Mouse (Mus musculus): ENCODE data around the gene Cdkal1. TPM values are rescaled to one million over a fixed set of nuclear protein-coding genes. Genes with fewer than 3 reads are reported as not detected.

The Cdkal1 gene
- total and polyA plus RNA-seq, 2 experiments from 2014 or later, result 17.4 to 17.6 TPM

DNA sequence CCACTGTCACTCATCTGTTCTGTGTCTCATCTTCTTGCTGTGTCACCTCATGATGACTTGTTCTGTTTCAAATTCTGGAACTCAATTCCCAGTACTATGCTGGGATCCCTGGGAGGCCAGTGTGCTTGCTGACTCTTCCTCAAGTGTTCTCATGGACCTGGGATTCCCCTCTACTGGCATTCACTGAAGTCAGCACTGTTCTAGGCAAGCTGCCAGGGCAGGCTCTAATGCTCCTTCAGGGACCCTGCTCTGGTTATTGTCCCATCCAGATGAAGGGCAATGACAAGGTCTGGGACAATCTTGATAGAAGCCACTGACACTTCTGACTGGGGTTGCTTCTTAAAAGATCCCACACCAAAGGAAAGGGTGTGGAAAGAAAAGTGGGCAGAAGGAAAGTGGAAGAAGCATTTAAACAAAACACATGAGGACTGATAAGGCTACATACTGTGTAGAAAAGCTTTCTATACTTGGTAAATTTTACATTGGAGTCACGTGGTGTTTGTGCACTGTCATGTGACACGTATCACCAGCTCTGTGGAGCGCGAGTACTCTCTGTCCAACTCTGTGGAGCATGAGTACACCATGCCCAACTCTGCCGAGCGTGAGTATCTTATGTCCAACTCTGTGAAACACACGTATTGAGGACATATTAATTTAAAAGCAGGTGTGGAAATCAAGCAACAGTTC lies 227.9 kb downstream of the Cdkal1 start:
- Histone ChIP-seq H3K4me2 (ENCODE audit: low read depth, low read length, poor library complexity, severe bottlenecking) (no peak overlapping the region), H3K36me3 (ENCODE audit: insufficient read depth, low read length) (no peaks in the 10 kb centered on the region), H3K27me3 (ENCODE audit: insufficient read depth, low read length) (no peaks in the 10 kb centered on the region), H3K4me1 (ENCODE audit: insufficient read depth, low read length) (no peaks in the 10 kb centered on the region), H3K9me3 (ENCODE audit: low read length) (no peaks in the 10 kb centered on the region), H3K4me3 (ENCODE audit: low read depth, low read length) (no peak overlapping the region), H3K9ac (replicated peaks; ENCODE audit: low read length, poor library complexity, severe bottlenecking) (no peak overlapping the region), H3K27ac (ENCODE audit: low read depth, low read length) (no peak overlapping the region)
- ATAC-seq (ENCODE audit: low FRiP score) (no peak), DNase-seq (ENCODE audit: low spot score) (no peak)
- no peak for TF ChIP-seq CTCF (IDR thresholded peaks at IDR 0.05)
- 95% methylated on average over 7 of the region's 7 CpGs for WGBS

- H3K9me3 ChIP-seq (ENCODE audit: low read length), result no peaks in the 10 kb centered on the region
- H3K4me3 ChIP-seq (ENCODE audit: low read depth, low read length), result no peak overlapping the region
- no peak overlapping the region for H3K27ac ChIP-seq (ENCODE audit: low read depth, low read length)
- H3K9ac ChIP-seq (replicated peaks; ENCODE audit: low read length, poor library complexity, severe bottlenecking), result no peak overlapping the region
- no peak for TF ChIP-seq CTCF (IDR thresholded peaks at IDR 0.05)
- DNase-seq (ENCODE audit: low spot score) (no peak), ATAC-seq (ENCODE audit: low FRiP score) (no peak)
- H3K4me1 ChIP-seq (ENCODE audit: insufficient read depth, low read length), result no peaks in the 10 kb centered on the region
- no peaks in the 10 kb centered on the region for H3K27me3 ChIP-seq (ENCODE audit: insufficient read depth, low read length)
- 70% methylated on average over 1 of the region's 1 CpGs for WGBS
- H3K36me3 ChIP-seq (ENCODE audit: insufficient read depth, low read length), result no peaks in the 10 kb centered on the region
- no peak overlapping the region for H3K4me2 ChIP-seq (ENCODE audit: low read depth, low read length, poor library complexity, severe bottlenecking)
Observed at GRCm38 (mm10) chr13:29624929-29625328, 230.5 kb downstream of the Cdkal1 start.

DNA sequence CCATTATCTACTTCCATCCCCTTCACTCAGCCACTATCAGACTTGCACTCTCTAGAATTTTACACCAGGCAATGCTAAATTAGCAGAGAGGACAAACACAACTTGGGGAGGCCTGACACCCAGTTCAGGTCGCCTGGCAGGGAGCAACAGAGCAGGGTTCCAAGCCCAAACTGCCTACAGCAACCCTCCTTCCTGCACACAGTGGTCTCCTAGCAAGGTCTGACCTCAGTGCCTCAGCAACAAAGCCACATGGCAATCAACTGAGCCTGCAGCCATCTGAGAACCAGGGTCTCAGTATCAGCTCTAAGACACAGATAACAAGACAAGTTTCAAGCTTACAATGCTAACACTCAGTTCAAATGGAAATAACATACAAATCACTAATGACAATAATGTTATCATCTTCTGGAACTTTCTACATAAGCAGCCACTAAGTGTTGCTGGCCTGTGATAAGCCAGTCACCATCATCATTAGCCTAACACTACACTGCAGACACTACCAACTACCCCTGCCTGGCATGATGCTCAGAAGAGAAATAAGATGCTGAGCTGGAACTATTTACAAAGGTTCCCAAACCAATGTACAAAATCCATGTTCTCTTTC lies 231.7 kb downstream of the Cdkal1 start:
- Histone ChIP-seq H3K4me2 (ENCODE audit: low read depth, low read length, poor library complexity, severe bottlenecking) (no peak overlapping the region), H3K27me3 (ENCODE audit: insufficient read depth, low read length) (no peaks in the 10 kb centered on the region), H3K4me3 (ENCODE audit: low read depth, low read length) (no peak overlapping the region), H3K9me3 (ENCODE audit: low read length) (no peaks in the 10 kb centered on the region), H3K9ac (replicated peaks; ENCODE audit: low read length, poor library complexity, severe bottlenecking) (no peak overlapping the region), H3K27ac (ENCODE audit: low read depth, low read length) (no peak overlapping the region), H3K36me3 (ENCODE audit: insufficient read depth, low read length) (no peaks in the 10 kb centered on the region), H3K4me1 (ENCODE audit: insufficient read depth, low read length) (no peaks in the 10 kb centered on the region)
- no peak for TF ChIP-seq CTCF (IDR thresholded peaks at IDR 0.05)
- DNase-seq (ENCODE audit: low spot score) (no peak), ATAC-seq (ENCODE audit: low FRiP score) (no peak)
- WGBS, result 77% methylated on average over 1 of the region's 1 CpGs

DNA sequence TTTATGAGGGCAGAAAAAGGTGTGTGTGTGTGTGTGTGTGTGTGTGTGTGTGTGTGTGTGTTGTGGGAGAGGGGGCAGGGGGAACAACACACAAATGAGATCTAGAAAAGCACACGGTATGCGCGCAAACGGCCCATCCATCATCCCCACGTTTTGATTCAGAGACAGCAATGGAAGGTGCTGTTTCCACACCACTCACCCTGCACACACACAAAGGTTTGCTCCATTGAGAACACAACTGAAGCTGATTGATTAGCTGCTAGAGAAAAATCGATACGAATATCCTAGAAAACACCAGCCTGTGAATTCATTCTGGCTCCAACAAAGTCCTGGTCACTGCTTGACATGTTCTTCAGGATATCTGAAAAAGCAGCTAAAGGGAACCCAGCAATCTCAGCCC lies 233.6 kb downstream of the Cdkal1 start:
- Histone ChIP-seq H3K9me3 (ENCODE audit: low read length) (no peaks in the 10 kb centered on the region), H3K27me3 (ENCODE audit: insufficient read depth, low read length) (no peaks in the 10 kb centered on the region), H3K4me3 (ENCODE audit: low read depth, low read length) (no peak overlapping the region), H3K36me3 (ENCODE audit: insufficient read depth, low read length) (no peaks in the 10 kb centered on the region), H3K4me2 (ENCODE audit: low read depth, low read length, poor library complexity, severe bottlenecking) (no peak overlapping the region), H3K9ac (replicated peaks; ENCODE audit: low read length, poor library complexity, severe bottlenecking) (no peak overlapping the region), H3K4me1 (ENCODE audit: insufficient read depth, low read length) (no peaks in the 10 kb centered on the region), H3K27ac (ENCODE audit: low read depth, low read length) (no peak overlapping the region)
- DNase-seq (ENCODE audit: low spot score), result no peak
- WGBS, result 82% methylated on average over 7 of the region's 7 CpGs
- no peak for ATAC-seq (ENCODE audit: low FRiP score)
- no peak for TF ChIP-seq CTCF (IDR thresholded peaks at IDR 0.05)

DNA sequence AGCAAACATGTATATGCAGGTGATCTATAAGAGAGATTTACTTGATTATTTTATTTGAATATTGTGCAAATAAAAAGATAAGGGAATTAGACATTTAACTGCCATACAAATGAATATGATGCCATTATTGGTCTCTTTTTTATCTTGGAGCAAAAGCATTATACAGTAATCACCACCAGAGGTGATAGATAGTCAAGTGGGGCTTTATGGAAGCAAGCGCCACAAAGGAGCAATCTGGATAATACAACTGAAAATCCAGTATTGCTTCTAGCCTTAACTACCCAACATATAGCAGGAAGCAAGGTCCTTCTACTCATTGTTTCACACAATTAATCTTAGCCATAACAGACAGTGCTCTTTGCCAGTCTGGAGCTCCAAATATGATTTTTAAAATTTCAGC lies 234.1 kb downstream of the Cdkal1 start:
- Histone ChIP-seq H3K4me3 (ENCODE audit: low read depth, low read length) (no peak overlapping the region), H3K27me3 (ENCODE audit: insufficient read depth, low read length) (no peaks in the 10 kb centered on the region), H3K9ac (replicated peaks; ENCODE audit: low read length, poor library complexity, severe bottlenecking) (no peak overlapping the region), H3K27ac (ENCODE audit: low read depth, low read length) (no peak overlapping the region), H3K36me3 (ENCODE audit: insufficient read depth, low read length) (no peaks in the 10 kb centered on the region), H3K4me2 (ENCODE audit: low read depth, low read length, poor library complexity, severe bottlenecking) (no peak overlapping the region), H3K4me1 (ENCODE audit: insufficient read depth, low read length) (no peaks in the 10 kb centered on the region), H3K9me3 (ENCODE audit: low read length) (no peaks in the 10 kb centered on the region)
- TF ChIP-seq CTCF (IDR thresholded peaks at IDR 0.05), result peak; percentile 40
- ATAC-seq (ENCODE audit: low FRiP score) (no peak), DNase-seq (ENCODE audit: low spot score) (no peak)
- WGBS, result 79% methylated on average over 1 of the region's 1 CpGs

- Histone ChIP-seq H3K4me3 (ENCODE audit: low read depth, low read length) (no peak overlapping the region), H3K4me2 (ENCODE audit: low read depth, low read length, poor library complexity, severe bottlenecking) (no peak overlapping the region), H3K27me3 (ENCODE audit: insufficient read depth, low read length) (no peaks in the 10 kb centered on the region), H3K9me3 (ENCODE audit: low read length) (no peaks in the 10 kb centered on the region), H3K9ac (replicated peaks; ENCODE audit: low read length, poor library complexity, severe bottlenecking) (no peak overlapping the region), H3K4me1 (ENCODE audit: insufficient read depth, low read length) (no peaks in the 10 kb centered on the region), H3K27ac (ENCODE audit: low read depth, low read length) (no peak overlapping the region), H3K36me3 (ENCODE audit: insufficient read depth, low read length) (no peaks in the 10 kb centered on the region)
- no peak for TF ChIP-seq CTCF (IDR thresholded peaks at IDR 0.05)
- ATAC-seq (ENCODE audit: low FRiP score), result no peak
- no peak for DNase-seq (ENCODE audit: low spot score)
- WGBS, result 92% methylated on average over 7 of the region's 7 CpGs
Observed at GRCm38 (mm10) chr13:29620826-29621225, 234.6 kb downstream of the Cdkal1 start.
